Mouse (Mus musculus): ENCODE measurements at regions not wholly inside any gene's neighbourhood (a gene's known extent, or its start where the extent isn't known, plus 50 kb on each side); places are given as distances from the start of the nearest gene placed in this dataset.
"Not testable (repeated sequence)": the region's sequence is repeated elsewhere in the genome, so short reads cannot be mapped to it uniquely, and the experiment has no call there.

DNA sequence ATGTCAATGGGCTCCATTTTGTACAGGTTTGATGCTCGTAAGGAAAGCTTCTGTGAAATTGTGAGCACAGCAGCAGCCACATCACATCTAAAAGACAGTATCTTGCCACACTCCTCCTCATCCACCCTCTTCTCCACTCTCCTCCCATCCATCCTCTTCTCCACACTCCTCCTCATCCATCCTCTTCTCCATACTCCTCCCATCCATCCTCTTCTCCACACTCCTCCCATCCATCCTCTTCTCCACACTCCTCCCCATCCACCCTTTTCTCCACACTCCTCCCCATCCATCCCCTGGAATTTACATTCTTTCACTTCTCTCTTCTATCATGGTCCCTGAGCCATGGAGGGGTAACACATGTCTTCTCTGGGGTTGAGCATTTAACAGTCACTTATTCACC, 116.7 kb upstream of the Dnajc1 start:
- Histone ChIP-seq H3K9ac (ENCODE audit: low read depth, poor library complexity, severe bottlenecking) (no peak overlapping the region), H3K27me3 (ENCODE audit: control insufficient read depth, insufficient read depth, low read length, poor library complexity, severe bottlenecking) (no peaks in the 10 kb centered on the region), H3K27ac (ENCODE audit: insufficient read depth, low read length) (no peak overlapping the region), H3K4me3 (ENCODE audit: low read depth, low read length) (no peak overlapping the region), H3K9me3 (replicated peaks; ENCODE audit: control insufficient read depth, insufficient read depth, low read length, poor library complexity, severe bottlenecking) (no peaks in the 10 kb centered on the region), H3K36me3 (ENCODE audit: control insufficient read depth, insufficient read depth, low read length, poor library complexity, severe bottlenecking) (no peaks in the 10 kb centered on the region), H3K4me1 (ENCODE audit: control insufficient read depth, insufficient read depth, low read length) (no peaks in the 10 kb centered on the region)
- no peak for TF ChIP-seq EP300 (IDR thresholded peaks at IDR 0.05; ENCODE audit: insufficient read depth, low read depth, low read length)
- TF ChIP-seq CTCF (IDR thresholded peaks at IDR 0.05; ENCODE audit: low read depth, low read length): no peak
- TF ChIP-seq POLR2A (IDR thresholded peaks at IDR 0.05; ENCODE audit: insufficient read depth, low read length): no peak

DNA sequence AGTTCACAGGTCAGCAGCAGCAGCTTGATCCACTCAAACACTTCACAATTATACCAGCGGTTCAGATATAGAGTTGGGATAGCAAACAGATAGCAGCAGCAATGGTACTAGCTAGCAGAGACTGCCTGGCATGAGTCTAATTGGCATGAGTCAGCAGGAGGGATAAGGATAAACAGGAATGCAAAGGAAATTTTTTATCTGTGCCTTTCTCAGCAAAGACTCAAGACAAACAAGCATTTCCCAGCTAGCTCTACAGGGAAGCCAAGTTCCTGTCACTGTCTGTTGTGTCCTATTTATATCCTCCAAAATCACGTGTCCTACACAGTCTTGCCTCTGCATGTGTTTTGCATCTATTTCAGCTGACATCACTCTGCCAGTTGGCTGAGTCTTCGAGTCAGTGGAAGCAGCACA, 80.7 kb upstream of the Dnajc1 start:
- Histone ChIP-seq H3K9ac (ENCODE audit: low read depth, poor library complexity, severe bottlenecking) (no peak overlapping the region), H3K27ac (ENCODE audit: insufficient read depth, low read length) (no peak overlapping the region), H3K9me3 (replicated peaks; ENCODE audit: control insufficient read depth, insufficient read depth, low read length, poor library complexity, severe bottlenecking) (no peaks in the 10 kb centered on the region), H3K4me1 (ENCODE audit: control insufficient read depth, insufficient read depth, low read length) (no peaks in the 10 kb centered on the region), H3K36me3 (ENCODE audit: control insufficient read depth, insufficient read depth, low read length, poor library complexity, severe bottlenecking) (no peaks in the 10 kb centered on the region), H3K27me3 (ENCODE audit: control insufficient read depth, insufficient read depth, low read length, poor library complexity, severe bottlenecking) (no peaks in the 10 kb centered on the region), H3K4me3 (ENCODE audit: low read depth, low read length) (no peak overlapping the region)
- TF ChIP-seq POLR2A (IDR thresholded peaks at IDR 0.05; ENCODE audit: insufficient read depth, low read length): no peak
- TF ChIP-seq EP300 (IDR thresholded peaks at IDR 0.05; ENCODE audit: insufficient read depth, low read depth, low read length): no peak
- TF ChIP-seq CTCF (IDR thresholded peaks at IDR 0.05; ENCODE audit: low read depth, low read length): no peak

DNA sequence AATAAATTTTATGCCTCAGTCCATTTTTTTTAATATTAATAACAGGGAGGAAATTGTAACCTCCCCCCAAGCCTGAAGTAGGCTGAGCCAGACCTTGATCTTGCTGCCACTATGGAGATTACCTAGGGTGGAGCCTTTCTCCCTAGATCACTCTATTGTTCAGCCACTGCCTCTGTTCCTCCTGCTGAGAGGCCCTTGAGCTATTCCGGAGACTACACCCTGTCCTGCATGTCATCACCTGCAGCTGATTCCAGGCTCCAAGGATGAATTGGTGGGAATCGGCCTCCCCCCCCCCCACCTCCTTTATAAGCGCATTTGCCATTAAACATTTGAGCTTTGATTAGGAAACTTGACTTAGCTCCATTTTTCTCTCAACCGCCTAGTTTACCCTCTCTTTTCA, 68.3 kb upstream of the Dnajc1 start:
- Histone ChIP-seq H3K4me3 (ENCODE audit: low read depth, low read length) (no peak overlapping the region), H3K4me1 (ENCODE audit: control insufficient read depth, insufficient read depth, low read length) (no peaks in the 10 kb centered on the region), H3K27me3 (ENCODE audit: control insufficient read depth, insufficient read depth, low read length, poor library complexity, severe bottlenecking) (no peaks in the 10 kb centered on the region), H3K36me3 (ENCODE audit: control insufficient read depth, insufficient read depth, low read length, poor library complexity, severe bottlenecking) (no peaks in the 10 kb centered on the region), H3K27ac (ENCODE audit: insufficient read depth, low read length) (no peak overlapping the region), H3K9ac (ENCODE audit: low read depth, poor library complexity, severe bottlenecking) (no peak overlapping the region), H3K9me3 (replicated peaks; ENCODE audit: control insufficient read depth, insufficient read depth, low read length, poor library complexity, severe bottlenecking) (peaks cover 41% of the 10 kb centered on the region)
- TF ChIP-seq POLR2A (IDR thresholded peaks at IDR 0.05; ENCODE audit: insufficient read depth, low read length) (no peak), EP300 (IDR thresholded peaks at IDR 0.05; ENCODE audit: insufficient read depth, low read depth, low read length) (no peak), CTCF (IDR thresholded peaks at IDR 0.05; ENCODE audit: low read depth, low read length) (no peak)

DNA sequence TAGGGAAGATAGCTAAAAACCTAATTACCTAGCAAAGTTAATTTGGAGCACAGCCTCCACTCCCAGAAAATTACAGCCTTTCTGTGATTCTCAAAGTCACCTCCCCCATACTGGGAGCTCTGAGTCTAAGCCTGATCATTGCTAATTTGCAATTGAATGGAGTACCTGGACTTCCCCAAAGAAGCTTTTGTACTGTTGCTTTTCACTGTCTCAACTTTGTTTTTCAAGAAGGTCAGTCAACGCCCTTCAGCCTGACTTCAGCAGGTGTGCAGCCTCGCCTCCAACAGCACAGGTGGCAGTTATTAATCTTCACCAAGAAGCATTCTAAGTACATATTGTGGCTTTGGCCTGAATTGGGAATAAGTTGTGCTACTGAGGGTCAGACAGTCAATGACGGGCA, 67.7 kb upstream of the Dnajc1 start:
- not testable (repeated sequence) for H3K4me1 ChIP-seq (ENCODE audit: control insufficient read depth, insufficient read depth, low read length); H3K9ac ChIP-seq (ENCODE audit: low read depth, poor library complexity, severe bottlenecking); H3K4me3 ChIP-seq (ENCODE audit: low read depth, low read length); H3K27me3 ChIP-seq (ENCODE audit: control insufficient read depth, insufficient read depth, low read length, poor library complexity, severe bottlenecking); H3K27ac ChIP-seq (ENCODE audit: insufficient read depth, low read length); H3K36me3 ChIP-seq (ENCODE audit: control insufficient read depth, insufficient read depth, low read length, poor library complexity, severe bottlenecking)
- H3K9me3 ChIP-seq (replicated peaks; ENCODE audit: control insufficient read depth, insufficient read depth, low read length, poor library complexity, severe bottlenecking): peaks cover 41% of the 10 kb centered on the region

DNA sequence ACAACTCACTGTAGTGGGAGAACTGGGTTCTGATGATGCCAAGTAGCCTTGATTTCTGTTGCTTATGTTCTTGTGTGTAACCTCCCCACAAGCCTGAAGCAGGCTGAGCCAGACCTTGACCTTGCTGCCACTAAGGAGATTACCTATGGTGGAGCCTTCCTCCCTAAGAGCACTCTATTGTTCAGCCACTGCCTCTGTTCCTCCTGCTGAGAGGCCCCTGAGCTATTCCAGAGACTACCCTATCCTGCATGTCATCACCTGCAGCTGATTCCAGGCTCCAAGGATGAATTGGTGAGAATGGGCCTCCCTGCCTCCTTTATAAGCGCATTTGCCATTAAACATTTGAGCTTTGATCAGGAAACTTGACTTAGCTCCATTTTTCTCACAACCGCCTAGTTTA, 60.8 kb upstream of the Dnajc1 start:
- H3K36me3 ChIP-seq (ENCODE audit: control insufficient read depth, insufficient read depth, low read length, poor library complexity, severe bottlenecking); H3K27me3 ChIP-seq (ENCODE audit: control insufficient read depth, insufficient read depth, low read length, poor library complexity, severe bottlenecking); H3K27ac ChIP-seq (ENCODE audit: insufficient read depth, low read length); H3K4me1 ChIP-seq (ENCODE audit: control insufficient read depth, insufficient read depth, low read length): not testable (repeated sequence)
- Histone ChIP-seq H3K4me3 (ENCODE audit: low read depth, low read length) (peak overlapping the region; percentile 51; the same call in 1 of the 2 replicates), H3K9ac (ENCODE audit: low read depth, poor library complexity, severe bottlenecking) (peak overlapping the region; percentile 34; the same call in 1 of the 2 replicates), H3K9me3 (replicated peaks; ENCODE audit: control insufficient read depth, insufficient read depth, low read length, poor library complexity, severe bottlenecking) (peaks cover 13% of the 10 kb centered on the region)
- 0 out of 2 replicates have a peak, but pooled peaks have one; percentile 44 for TF ChIP-seq EP300 (IDR thresholded peaks at IDR 0.05; ENCODE audit: insufficient read depth, low read depth, low read length)

DNA sequence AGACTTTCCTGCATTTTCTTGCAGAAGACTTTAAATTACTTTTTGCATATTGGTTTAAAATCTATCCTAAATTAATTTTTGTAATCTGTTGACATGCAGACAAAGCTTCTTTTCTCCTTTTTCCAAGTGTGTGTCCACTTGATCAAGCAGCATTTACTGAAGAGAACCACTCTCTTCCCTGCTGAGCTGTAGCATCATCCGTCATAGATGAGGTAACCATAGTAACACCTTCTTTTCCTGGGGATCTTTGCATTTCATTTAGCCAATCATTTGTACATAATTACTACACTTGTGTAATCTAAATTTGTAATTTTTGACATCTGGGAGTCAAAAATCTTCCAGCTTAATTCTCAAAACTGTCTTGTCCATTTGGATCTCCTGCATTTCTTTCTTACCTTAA, 53.2 kb upstream of the Dnajc1 start:
- TF ChIP-seq POLR2A (IDR thresholded peaks at IDR 0.05; ENCODE audit: insufficient read depth, low read length) (no peak), EP300 (IDR thresholded peaks at IDR 0.05; ENCODE audit: insufficient read depth, low read depth, low read length) (no peak), CTCF (IDR thresholded peaks at IDR 0.05; ENCODE audit: low read depth, low read length) (no peak)
- no peaks in the 10 kb centered on the region for H3K27me3 ChIP-seq (ENCODE audit: control insufficient read depth, insufficient read depth, low read length, poor library complexity, severe bottlenecking)
- H3K4me3 ChIP-seq (ENCODE audit: low read depth, low read length): no peak overlapping the region
- no peaks in the 10 kb centered on the region for H3K9me3 ChIP-seq (replicated peaks; ENCODE audit: control insufficient read depth, insufficient read depth, low read length, poor library complexity, severe bottlenecking)
- H3K4me1 ChIP-seq (ENCODE audit: control insufficient read depth, insufficient read depth, low read length): no peaks in the 10 kb centered on the region
- H3K9ac ChIP-seq (ENCODE audit: low read depth, poor library complexity, severe bottlenecking): no peak overlapping the region
- no peak overlapping the region for H3K27ac ChIP-seq (ENCODE audit: insufficient read depth, low read length)
- no peaks in the 10 kb centered on the region for H3K36me3 ChIP-seq (ENCODE audit: control insufficient read depth, insufficient read depth, low read length, poor library complexity, severe bottlenecking)
